Mouse (Mus musculus) spleen, adult 12 weeks (tissue): ENCODE results near the gene Gm20605.

Experiments
- DNase-seq: peaks from one replicate; pipeline ENCODE4 v3.0.0; 2022; ENCODE audit warnings: low spot score

Gene Gm20605

DNA sequence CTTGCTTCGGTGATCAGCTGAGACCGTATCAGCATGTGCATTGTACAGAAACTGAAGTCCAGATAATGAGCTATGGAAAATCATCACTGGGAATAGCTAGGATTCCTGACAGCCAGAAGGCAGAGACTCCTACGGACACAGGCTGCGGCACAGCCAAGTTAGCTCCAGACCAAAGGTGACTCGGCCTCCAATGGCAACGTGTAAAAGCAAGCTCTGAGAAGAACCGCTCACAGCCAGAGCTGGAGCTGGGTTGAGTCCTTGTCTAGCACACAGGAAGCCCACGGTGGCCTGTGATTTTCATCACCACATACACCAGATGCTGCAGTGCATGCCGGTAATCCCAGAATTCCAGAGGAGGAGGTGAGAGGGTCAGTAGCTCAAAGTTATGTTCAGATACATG lies 61.6 kb downstream of the Gm20605 start:
- DNase-seq: no peak

DNA sequence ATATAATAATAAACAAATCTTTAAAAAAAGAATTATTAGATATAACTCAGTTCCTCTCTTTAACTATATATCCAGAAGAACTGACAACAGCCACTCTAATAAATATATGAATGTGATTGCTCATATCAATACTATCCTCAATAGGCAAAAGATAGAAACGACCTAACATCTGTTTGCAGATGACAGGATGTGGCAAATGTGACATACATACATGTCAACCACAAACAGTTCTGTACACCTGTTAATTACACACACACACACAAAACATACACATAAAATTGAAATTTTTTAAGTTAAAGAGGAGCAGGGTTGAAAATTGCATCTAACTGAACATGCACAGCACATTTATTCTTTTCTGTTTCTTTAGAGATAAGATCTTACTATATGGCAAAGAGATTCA lies 62.9 kb downstream of the Gm20605 start:
- no peak for DNase-seq
